Comparison of ENCODE assay signal across 8 mouse cellular contexts in genomic region chrX:73921823-73922549, GRCm38 (mm10). TPM values are rescaled to one million over a fixed set of nuclear protein-coding genes. Genes with fewer than 3 reads are reported as not detected.
DNase-seq lines count a peak whose midpoint lies in the region; ATAC-seq and TF ChIP-seq lines count a peak whose summit lies in the region.

Gene Arhgap4 (minus strand): TSS chrX:73921870.
Gene Naa10 (minus strand): TSS chrX:73921944.

- no peaks in the 10 kb centered on the region for H3K9me3 ChIP-seq in hindbrain, embryonic 10.5 days
- H3K9me3 ChIP-seq in lung, postnatal 0 days (ENCODE audit: low read length) = no peaks in the 10 kb centered on the region

- H3K4me3 ChIP-seq in hindbrain, embryonic 10.5 days = peak within 1 kb of the TSS; percentile 62
- H3K4me3 ChIP-seq in lung, postnatal 0 days (ENCODE audit: low read depth, low read length) = peak within 1 kb of the TSS; percentile 47

- 21% methylated on average over 43 of the region's 43 CpGs for WGBS in hindbrain, embryonic 10.5 days
- WGBS in lung, postnatal 0 days = 11% methylated on average over 42 of the region's 43 CpGs

- H3K27me3 ChIP-seq in hindbrain, embryonic 10.5 days (ENCODE audit: insufficient read depth, poor library complexity, severe bottlenecking) = no peaks in the 10 kb centered on the region
- no peaks in the 10 kb centered on the region for H3K27me3 ChIP-seq in lung, postnatal 0 days (replicated peaks; ENCODE audit: insufficient read depth, low read length)

- H3K36me3 ChIP-seq in hindbrain, embryonic 10.5 days = peaks cover 31% of the 10 kb centered on the region
- H3K36me3 ChIP-seq in lung, postnatal 0 days (ENCODE audit: insufficient read depth, low read length) = no peaks in the 10 kb centered on the region

- H3K4me2 ChIP-seq in lung, postnatal 0 days (replicated peaks; ENCODE audit: low read depth, low read length) = peak within 1 kb of the TSS; percentile 57

- TF ChIP-seq CTCF in lung, postnatal 0 days (IDR thresholded peaks at IDR 0.05) = no peak

- no peak for TF ChIP-seq EP300 in lung, postnatal 0 days (IDR thresholded peaks at IDR 0.05)

- peak; percentile 93 for DNase-seq in MN1 (ENCODE audit: low spot score)
- DNase-seq in cerebellum, adult 8-10 months = peak; percentile 87
- peak; percentile 82 for DNase-seq in forelimb bud, embryonic 11.5 days (ENCODE audit: low read depth, low spot score)
- peak; percentile 85 for DNase-seq in hindbrain, embryonic 10.5 days (ENCODE audit: low spot score)
- peak; percentile 91 for DNase-seq in layer of hippocampus, adult 9-11 months
- peak; percentile 92 for DNase-seq in lung, postnatal 0 days (ENCODE audit: low spot score)
- DNase-seq in retina, adult 2 months (ENCODE audit: low read depth, low spot score) = peak; percentile 67
- DNase-seq in thymus, postnatal 36 days = peak; percentile 72 to 83

- H3K4me1 ChIP-seq in hindbrain, embryonic 10.5 days (replicated peaks) = peaks cover 6% of the 10 kb centered on the region; the same call in 1 of the 2 replicates
- no peaks in the 10 kb centered on the region for H3K4me1 ChIP-seq in lung, postnatal 0 days (ENCODE audit: insufficient read depth, low read depth, low read length)

- ATAC-seq in lung, postnatal 0 days = peak; percentile 98

- peak within 1 kb of the TSS; percentile 43; the same call in 1 of the 2 replicates for H3K9ac ChIP-seq in lung, postnatal 0 days (replicated peaks; ENCODE audit: low read depth)

- peak within 1 kb of the TSS; percentile 89 for H3K27ac ChIP-seq in hindbrain, embryonic 10.5 days
- 0 out of 2 replicates have a peak within 1 kb of the TSS, but pooled peaks have one; percentile 51 for H3K27ac ChIP-seq in lung, postnatal 0 days (ENCODE audit: low read length)

RNA-seq across cellular contexts. Expression of gene Arhgap4, which starts in this region (rescaled TPM):
- 2.2 TPM in 2 replicates for polyA plus RNA-seq in hindbrain, embryonic 10.5 days (2016; fragmentation: Nextera tagmentation; extraction: Ambion mirVana)
- polyA plus RNA-seq in lung, postnatal 0 days (2015; fragmentation: Nextera tagmentation; extraction: Ambion mirVana) = 1.9 and 2.3 TPM in 2 replicates

RNA-seq across cellular contexts. Expression of gene Naa10, which starts in this region (rescaled TPM):
- 148 and 159 TPM in 2 replicates for polyA plus RNA-seq in hindbrain, embryonic 10.5 days (2016; fragmentation: Nextera tagmentation; extraction: Ambion mirVana)
- 54.6 and 55.3 TPM in 2 replicates for polyA plus RNA-seq in lung, postnatal 0 days (2015; fragmentation: Nextera tagmentation; extraction: Ambion mirVana)

Comparison
In these comparisons a context has a peak if more than half of its experiments do, and no peak if none do; other contexts are left out.
1. Peak in every context shown above with its lines: DNase-seq, ATAC-seq, H3K4me3 ChIP-seq and H3K27ac ChIP-seq.